Mouse (Mus musculus) G1E (cell line): ENCODE data around the gene Pou6f1.

Experiments used
- CTCF ChIP-seq: IDR thresholded peaks from 2 replicates; pipeline ENCODE4 v1.5.1; 2012; ENCODE audit warnings: low read depth, low read length, inconsistent platforms, mixed read lengths
- GATA1 ChIP-seq: IDR thresholded peaks from 2 replicates; pipeline ENCODE4 v1.6.1; 2012; ENCODE audit warnings: borderline replicate concordance, low read length, inconsistent platforms, mixed read lengths

DNA sequence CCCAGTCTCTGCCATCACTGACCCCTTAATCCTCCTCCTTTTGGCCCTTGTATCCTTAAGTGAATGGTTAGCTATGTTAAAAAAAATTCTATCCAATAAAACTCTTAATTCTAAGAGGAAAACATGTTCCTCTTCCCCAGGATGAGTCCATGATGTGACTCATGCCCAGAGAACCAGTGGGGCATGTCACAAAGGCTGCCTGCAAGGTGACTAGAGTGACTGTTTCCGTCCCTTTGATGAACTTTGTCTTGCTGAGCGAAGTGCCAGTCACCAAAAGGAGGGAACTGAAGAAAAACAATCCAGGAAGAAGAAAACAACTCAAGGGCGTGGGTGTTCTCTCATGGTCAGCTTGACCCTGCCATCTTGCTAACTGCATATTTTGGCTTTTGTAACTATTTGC lies 30.5 kb downstream of the Pou6f1 start:
- TF ChIP-seq CTCF, result no peak
- no peak for TF ChIP-seq GATA1
